Mouse (Mus musculus) liver, adult 2 months (tissue): ENCODE results near the gene Mrps36.

Source experiments
- CTCF ChIP-seq: fragments of 200-500 bp; IDR thresholded peaks from 2 replicates; pipeline ENCODE4 v1.5.1; 2011; ENCODE audit warnings: low read depth, low read length, control low read depth
- POLR2A ChIP-seq: fragments of 200-500 bp; IDR thresholded peaks from 2 replicates; pipeline ENCODE4 v1.6.1; 2011; ENCODE audit warnings: low read length, control low read depth; ENCODE audit not compliant: insufficient read depth; ENCODE audit errors: extremely low read depth

- no peak for TF ChIP-seq POLR2A
- TF ChIP-seq CTCF: no peak
These were observed 31.0 kb upstream of the Mrps36 start, which contains the start of gene Cenph for GRCm38 (mm10) chr13:100775252-100776055.
